Mouse (Mus musculus) erythroblast, embryonic 14.5 days (primary cell): ENCODE data around the gene Cadm1. TPM values are rescaled to one million over a fixed set of nuclear protein-coding genes. Genes with fewer than 3 reads are reported as not detected.

Experiments
- H3K27me3 ChIP-seq: 2 replicates; pipeline ENCODE4 v1.6.1; 2012; ENCODE audit warnings: inconsistent platforms; ENCODE audit not compliant: control insufficient read depth
- H3K36me3 ChIP-seq: 2 replicates; pipeline ENCODE4 v1.6.1; 2012; ENCODE audit warnings: mild to moderate bottlenecking, inconsistent platforms; ENCODE audit not compliant: control insufficient read depth
- H3K4me1 ChIP-seq: 2 replicates; pipeline ENCODE4 v1.6.1; 2012; ENCODE audit warnings: inconsistent platforms; ENCODE audit not compliant: control insufficient read depth
- H3K4me3 ChIP-seq: replicated peaks from 2 replicates; pipeline ENCODE3; 2012; ENCODE audit warnings: moderate library complexity, mild to moderate bottlenecking, inconsistent platforms
- H3K9me3 ChIP-seq: 2 replicates; pipeline ENCODE4 v1.6.1; 2012; ENCODE audit warnings: low read length, inconsistent platforms, mixed read lengths; ENCODE audit not compliant: control insufficient read depth
- GATA1 ChIP-seq: IDR thresholded peaks from 2 replicates; pipeline ENCODE4 v1.6.1; 2012; ENCODE audit warnings: low read length, inconsistent platforms, mixed read lengths
- TAL1 ChIP-seq: IDR thresholded peaks from 3 replicates; pipeline ENCODE4 v1.6.1; 2012; ENCODE audit warnings: low read length, inconsistent platforms, mixed read lengths
- polyA plus RNA-seq: library from polyadenylated mRNA; stranded (reverse); fragments of >175 nt; gene quantifications from 2 replicates; pipeline ENCODE4 v1.2.3, GENCODE M21; 2012

The Cadm1 gene
- polyA plus RNA-seq, 1 experiment = 0.07 TPM

DNA sequence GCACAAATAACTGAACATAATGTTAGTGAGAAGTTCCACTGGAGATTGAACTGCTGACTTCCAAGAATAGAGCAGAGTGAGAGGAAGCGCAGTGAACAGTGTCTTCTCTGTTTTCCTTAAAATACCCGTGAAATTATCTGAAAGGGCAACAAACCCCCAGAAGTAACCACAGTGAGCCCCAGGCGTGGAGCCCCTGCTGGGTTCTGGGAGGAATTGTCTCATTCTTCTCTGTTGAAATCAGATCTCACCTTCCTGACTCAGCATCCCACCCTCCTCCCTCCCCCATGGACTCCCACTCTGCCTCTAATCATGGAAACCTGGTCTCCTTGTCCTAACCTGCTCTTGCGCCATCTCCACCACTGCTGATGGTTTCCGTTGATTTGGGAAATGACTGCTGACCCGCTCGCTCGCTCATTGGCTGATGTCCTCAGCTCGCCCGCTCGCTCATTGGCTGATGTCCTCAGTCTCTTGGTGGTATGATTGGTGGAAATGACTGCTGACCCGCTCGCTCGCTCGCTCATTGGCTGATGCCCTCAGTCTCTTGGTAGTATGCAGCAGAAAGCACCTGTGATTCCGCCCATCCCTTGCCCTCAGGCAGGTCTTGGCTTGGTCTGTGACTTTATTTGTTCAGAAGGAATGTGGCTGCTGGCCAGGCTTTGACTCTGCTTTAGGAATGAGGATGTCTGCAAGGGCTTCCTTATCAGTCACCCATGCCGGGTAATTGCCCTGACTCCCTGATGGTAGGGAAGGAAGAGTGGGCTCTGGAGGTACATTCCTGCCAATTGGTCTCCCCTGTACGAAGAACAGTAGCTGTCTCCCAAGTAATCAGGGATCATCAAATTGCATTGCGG, 173.3 kb downstream of the Cadm1 start:
- TF ChIP-seq GATA1 (no peak), TAL1 (no peak)
- H3K4me3 ChIP-seq = no peak overlapping the region
- no peaks in the 10 kb centered on the region for H3K27me3 ChIP-seq

DNA sequence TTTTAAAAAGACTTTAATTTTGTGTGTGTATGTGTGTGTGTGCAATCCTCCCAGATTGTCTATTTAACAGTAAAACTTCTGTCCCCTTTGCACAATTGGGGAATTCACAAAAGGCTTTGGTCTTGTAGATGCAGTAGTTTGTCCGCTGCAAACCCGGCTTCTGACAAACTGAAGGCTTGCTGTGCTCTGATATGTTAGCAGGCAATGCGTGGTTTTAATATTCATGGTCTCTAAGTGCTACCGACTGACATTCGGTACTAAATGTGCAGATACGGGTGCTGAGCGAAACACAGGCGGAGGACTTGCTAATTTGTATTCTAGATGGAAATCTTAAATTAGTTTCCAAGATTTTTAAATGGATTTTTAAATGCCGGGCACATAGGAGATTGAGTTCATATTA, 176.4 kb downstream of the Cadm1 start:
- TF ChIP-seq GATA1 = no peak
- TF ChIP-seq TAL1 = no peak
- Histone ChIP-seq H3K4me3 (no peak overlapping the region), H3K36me3 (no peaks in the 10 kb centered on the region), H3K27me3 (no peaks in the 10 kb centered on the region), H3K4me1 (no peaks in the 10 kb centered on the region), H3K9me3 (no peaks in the 10 kb centered on the region)

More for the DNA sequence above, 173.3 kb downstream of the Cadm1 start:
- no peaks in the 10 kb centered on the region for H3K36me3 ChIP-seq
- no peaks in the 10 kb centered on the region for H3K4me1 ChIP-seq
- no peaks in the 10 kb centered on the region for H3K9me3 ChIP-seq

DNA sequence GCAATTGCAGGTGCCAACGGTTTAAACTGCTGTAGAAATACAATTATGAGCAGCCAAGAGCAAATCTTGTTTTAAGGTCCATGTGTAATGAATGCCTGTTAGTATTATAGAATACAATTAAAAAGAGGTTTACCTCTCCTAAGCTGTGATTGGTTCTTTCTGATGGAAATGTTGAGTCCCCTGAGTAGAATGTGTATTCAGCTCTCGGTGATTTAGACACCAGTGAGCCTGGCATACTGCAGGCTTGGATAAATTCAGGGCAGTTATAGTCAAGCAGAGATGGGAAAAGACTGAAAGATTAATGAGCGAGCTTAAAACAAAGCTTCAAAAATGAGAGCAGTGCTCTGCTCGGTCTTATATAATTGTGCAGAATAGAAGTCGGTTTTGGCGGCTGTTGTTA, 177.4 kb downstream of the Cadm1 start:
- Histone ChIP-seq H3K4me1 (no peaks in the 10 kb centered on the region), H3K9me3 (no peaks in the 10 kb centered on the region), H3K27me3 (no peaks in the 10 kb centered on the region), H3K36me3 (no peaks in the 10 kb centered on the region), H3K4me3 (no peak overlapping the region)
- no peak for TF ChIP-seq GATA1
- no peak for TF ChIP-seq TAL1

DNA sequence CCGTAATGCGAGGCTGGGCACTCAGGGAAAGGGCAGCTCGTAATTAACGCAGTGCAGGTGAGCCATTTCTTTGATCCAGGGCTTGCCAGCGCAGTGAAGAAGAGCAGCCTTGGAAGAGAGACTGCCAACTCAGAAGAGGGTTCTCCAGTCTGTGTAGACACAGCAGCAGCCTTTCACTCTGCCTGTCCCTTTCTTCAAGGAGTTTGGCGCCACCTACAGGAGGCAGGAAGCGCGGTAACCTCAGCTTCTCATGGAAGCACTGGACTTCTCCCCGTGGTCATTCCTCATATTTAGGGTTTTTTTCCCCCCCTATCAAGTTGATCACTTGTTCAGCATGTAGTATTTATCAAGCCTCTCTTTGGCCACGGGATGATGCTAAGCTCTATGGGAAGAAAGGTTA, 178.3 kb downstream of the Cadm1 start:
- Histone ChIP-seq H3K9me3 (no peaks in the 10 kb centered on the region), H3K4me1 (no peaks in the 10 kb centered on the region), H3K4me3 (no peak overlapping the region), H3K36me3 (no peaks in the 10 kb centered on the region), H3K27me3 (no peaks in the 10 kb centered on the region)
- TF ChIP-seq TAL1 (no peak), GATA1 (no peak)

DNA sequence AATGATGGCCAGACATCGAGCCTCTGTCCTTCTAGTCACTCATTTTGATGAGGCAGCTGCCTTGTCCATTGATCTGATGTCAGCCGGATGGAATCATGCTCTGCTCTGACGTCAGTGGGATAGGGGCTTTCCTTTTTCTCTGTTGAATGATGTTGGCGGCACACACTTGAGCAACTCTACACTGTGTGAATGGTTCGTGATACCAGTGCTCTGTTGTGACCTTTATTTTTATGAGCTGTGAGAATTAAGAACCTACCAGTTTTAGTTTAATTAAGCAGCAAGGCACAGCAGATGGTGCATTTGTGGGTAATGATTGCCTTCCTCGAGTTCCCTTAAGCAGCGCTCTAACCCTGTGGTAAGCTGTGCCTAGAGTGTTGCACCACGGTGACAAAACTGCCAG, 181.0 kb downstream of the Cadm1 start:
- Histone ChIP-seq H3K27me3 (no peaks in the 10 kb centered on the region), H3K4me1 (no peaks in the 10 kb centered on the region), H3K9me3 (no peaks in the 10 kb centered on the region), H3K4me3 (no peak overlapping the region), H3K36me3 (no peaks in the 10 kb centered on the region)
- TF ChIP-seq TAL1 = no peak
- no peak for TF ChIP-seq GATA1

DNA sequence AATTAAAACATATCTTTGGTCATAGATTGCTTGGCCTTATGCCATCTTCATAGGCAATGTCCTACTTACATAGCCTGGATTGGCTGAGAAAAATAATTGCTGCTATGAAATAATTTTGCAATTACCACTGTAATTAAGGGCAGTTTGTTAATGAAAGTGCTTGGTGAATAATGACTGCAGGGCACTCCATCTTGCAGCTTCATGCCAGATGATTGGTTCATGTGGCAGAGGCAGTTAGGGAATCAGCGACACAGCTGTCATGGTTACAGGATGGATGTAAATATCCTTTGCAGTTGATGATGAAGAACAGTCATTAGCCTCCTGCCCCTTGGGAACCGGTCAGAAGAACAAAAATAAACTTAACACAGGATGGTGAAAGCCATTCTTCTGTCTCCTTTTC, 184.6 kb downstream of the Cadm1 start:
- Histone ChIP-seq H3K4me3 (no peak overlapping the region), H3K4me1 (no peaks in the 10 kb centered on the region), H3K27me3 (no peaks in the 10 kb centered on the region), H3K9me3 (no peaks in the 10 kb centered on the region), H3K36me3 (no peaks in the 10 kb centered on the region)
- no peak for TF ChIP-seq GATA1
- no peak for TF ChIP-seq TAL1

DNA sequence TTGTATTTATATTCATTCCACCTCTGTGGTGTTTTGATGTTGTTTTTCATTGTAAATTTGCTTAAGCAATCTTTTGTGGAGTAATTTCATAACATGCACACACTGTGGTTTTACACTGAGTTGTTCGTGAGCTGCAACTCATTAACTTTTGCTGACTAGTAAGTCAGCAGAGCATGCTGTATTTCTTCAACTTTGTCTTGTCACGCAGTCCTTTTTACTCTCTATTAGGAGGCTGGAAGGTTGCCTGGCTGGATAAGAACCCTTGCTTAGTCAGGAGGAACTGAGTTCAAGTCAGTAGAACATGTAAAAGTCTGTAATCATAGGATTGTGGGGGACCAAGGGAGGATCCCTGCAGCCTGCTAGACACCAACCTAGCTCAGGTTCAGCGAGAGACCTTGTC, 185.4 kb downstream of the Cadm1 start:
- no peak overlapping the region for H3K4me3 ChIP-seq
- H3K36me3 ChIP-seq = no peaks in the 10 kb centered on the region
- no peaks in the 10 kb centered on the region for H3K4me1 ChIP-seq
- H3K27me3 ChIP-seq = no peaks in the 10 kb centered on the region
- H3K9me3 ChIP-seq = no peaks in the 10 kb centered on the region
- TF ChIP-seq TAL1 (no peak), GATA1 (no peak)

DNA sequence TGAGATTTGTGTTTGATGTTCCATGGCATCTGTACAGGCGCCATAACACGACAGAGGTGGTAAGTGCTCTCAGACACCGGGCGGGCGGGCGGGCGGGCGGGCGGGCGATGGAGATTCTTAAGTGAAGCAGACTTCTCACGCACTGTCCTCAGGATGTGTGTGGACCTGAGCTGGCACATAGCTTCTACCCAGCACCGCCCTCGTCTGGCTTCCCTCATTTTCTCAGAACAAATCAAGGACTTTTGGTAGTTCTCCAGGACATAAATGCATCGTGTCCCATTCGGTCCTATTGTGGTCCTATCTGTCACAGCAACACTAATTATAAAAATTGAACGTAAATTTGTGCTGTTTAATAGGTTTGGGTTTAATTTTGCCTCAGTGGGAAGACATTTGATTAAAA, 186.9 kb downstream of the Cadm1 start:
- H3K36me3 ChIP-seq = no peaks in the 10 kb centered on the region
- H3K9me3 ChIP-seq = no peaks in the 10 kb centered on the region
- H3K4me3 ChIP-seq = no peak overlapping the region
- no peak for TF ChIP-seq GATA1
- no peak for TF ChIP-seq TAL1
- no peaks in the 10 kb centered on the region for H3K27me3 ChIP-seq
- H3K4me1 ChIP-seq = no peaks in the 10 kb centered on the region

DNA sequence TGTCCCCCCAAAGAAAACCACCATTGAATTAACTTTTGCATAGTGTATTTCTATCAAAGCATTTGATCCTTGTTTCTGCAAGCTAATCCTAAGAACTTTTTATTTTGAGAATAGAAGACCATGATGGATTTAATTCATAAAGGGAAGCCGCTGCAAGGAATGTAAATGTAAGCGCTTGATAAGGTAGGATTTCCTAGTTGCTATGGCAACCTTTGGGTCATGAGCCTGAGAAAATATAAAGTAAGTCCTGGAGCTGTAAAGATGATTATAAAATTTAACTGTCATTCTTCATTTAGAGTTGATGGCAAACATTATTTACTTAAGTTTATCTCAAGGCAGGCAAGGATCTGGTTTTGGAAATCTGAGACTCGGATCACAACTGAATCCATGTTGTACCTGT, 197.6 kb downstream of the Cadm1 start:
- Histone ChIP-seq H3K4me3 (no peak overlapping the region), H3K27me3 (no peaks in the 10 kb centered on the region), H3K4me1 (no peaks in the 10 kb centered on the region), H3K36me3 (no peaks in the 10 kb centered on the region), H3K9me3 (no peaks in the 10 kb centered on the region)
- TF ChIP-seq TAL1 = no peak
- no peak for TF ChIP-seq GATA1
